In genomic region chr6:31525231-31525900, GRCm38 (mm10) we compare ENCODE assay signal across 9 mouse cellular contexts. TPM values are rescaled to one million over a fixed set of nuclear protein-coding genes. Genes with fewer than 3 reads are reported as not detected.
DNase-seq lines count a peak whose midpoint lies in the region; ATAC-seq and TF ChIP-seq lines count a peak whose summit lies in the region.
"Had no signal": no experiment of that assay in that cellular context is flagged by ENCODE, and none has a peak within 500 bp of the region (broad histone marks: within the 10 kb centered on the region; RNA-seq: fewer than 3 reads in every experiment).

No protein-coding gene starts in this region.

- in situ Hi-C loops in Patski (cut with MboI; ENCODE audit: low pct_unique_long_range_greater_than_20kb), result no loop called here

- CTCF ChIA-PET in Patski (lab: Charles Lee), result interaction anchor here (0.6 to 8.0 kb wide), 19 partner anchors 9 to 127 kb away, joined by 3 to 73 read pairs (median 4); partner anchors contain the start of gene Podxl

- no peak overlapping the region; the same call in 1 of the 2 replicates for H3K27ac ChIP-seq in left cerebral cortex, adult 2 months

- POLR2A ChIA-PET in Patski (lab: Charles Lee), result interaction anchor here (0.9 to 1.1 kb wide), 2 partner anchors 23 to 115 kb away, joined by 3 to 4 read pairs; no protein-coding TSS in a partner anchor

- intact Hi-C loops in heart, postnatal 25 days (cut with DNase I), result no loop called here
- intact Hi-C loops in left cerebral cortex, adult 2 months (cut with DNase I), result no loop called here

- no peaks in the 10 kb centered on the region for H3K27me3 ChIP-seq in Patski
- H3K27me3 ChIP-seq: megakaryocyte, embryonic 14.5 days had no signal

- TF ChIP-seq CTCF in Patski (IDR thresholded peaks at IDR 0.05), result peak; percentile 85
- TF ChIP-seq CTCF in left cerebral cortex, adult 2 months (IDR thresholded peaks at IDR 0.05), result peak; percentile 87

- no peak overlapping the region for H3K4me3 ChIP-seq in left cerebral cortex, adult 2 months
- H3K4me3 ChIP-seq: megakaryocyte, embryonic 14.5 days had no signal

- ATAC-seq in Patski, result no peak

- peak; percentile 91 for DNase-seq in heart, adult 11 months
- DNase-seq in heart, postnatal 25 days (ENCODE audit: low spot score), result no peak
- DNase-seq in Patski (ENCODE audit: low read depth, low spot score), result no peak
- peak; percentile 84 for DNase-seq in embryo, embryonic 10.5 days (ENCODE audit: low spot score)
- peak; percentile 73 for DNase-seq in heart, postnatal 4 days
- peak; percentile 54 to 66 for DNase-seq in left cerebral cortex, adult 2 months (ENCODE audit: extremely low spot score in 1 of 2, low spot score in 2 of 2)
- DNase-seq in mesoderm, embryonic 11.5 days (ENCODE audit: low read depth, low spot score), result peak; percentile 79
- peak; percentile 61 to 81 for DNase-seq in spleen, postnatal 4 days (ENCODE audit: low spot score in 2 of 2)

RNA-seq across cellular contexts. Expression of gene Podxl, which starts 38.4 kb away (rescaled TPM):
- total RNA-seq in heart, postnatal 25 days (2021), result 10 to 100 TPM; 77.2 to 94.5 TPM
- 24.7 TPM for polyA plus RNA-seq in Patski (2021)
- total RNA-seq in heart, postnatal 4 days (2021), result 10 to 100 TPM; 68.6 to 78.1 TPM
- total RNA-seq in left cerebral cortex, adult 2 months (2021), result 10 to 100 TPM; 20.2 to 23.2 TPM

Comparison
In these comparisons a context has a peak if more than half of its experiments do, and no peak if none do; other contexts are left out.
1. DNase-seq: peak in heart, adult 11 months (single experiment), embryo, embryonic 10.5 days (single experiment), heart, postnatal 4 days (single experiment), left cerebral cortex, adult 2 months (2 of 2), mesoderm, embryonic 11.5 days (single experiment) and spleen, postnatal 4 days (2 of 2); none in heart, postnatal 25 days (single experiment) and Patski (single experiment).